Mouse (Mus musculus) lung, postnatal 25 days (tissue): ENCODE results near the gene Gnaz.

Experiments used
- DNase-seq: peaks from one replicate; pipeline ENCODE4 v3.0.0; 2022; ENCODE audit warnings: low spot score

The Gnaz gene

GRCm38 (mm10) chr10:75062621-75063020, 95.6 kb downstream of the Gnaz start:
- DNase-seq, result no peak

GRCm38 (mm10) chr10:75063301-75063965, 96.5 kb downstream of the Gnaz start:
- no peak for DNase-seq

- DNase-seq, result no peak
Observed at GRCm38 (mm10) chr10:75065691-75066090, 98.7 kb downstream of the Gnaz start.
